Mouse (Mus musculus): ENCODE results near the gene Rnf227. TPM values are rescaled to one million over a fixed set of nuclear protein-coding genes. Genes with fewer than 3 reads are reported as not detected.

Rnf227 gene
- polyA plus RNA-seq, 2 experiments = 12.2 to 13.6 TPM

- Histone ChIP-seq H3K36me3 (ENCODE audit: control insufficient read depth, insufficient read depth, low read length) (peaks cover 28% of the 10 kb centered on the region), H3K9ac (ENCODE audit: low read depth, low read length, severe bottlenecking) (peak overlapping the region; percentile 88; the same call in 1 of the 2 replicates), H3K9me3 (ENCODE audit: control insufficient read depth, low read length) (no peaks in the 10 kb centered on the region), H3K4me1 (ENCODE audit: control insufficient read depth, insufficient read depth, low read length) (peaks cover 33% of the 10 kb centered on the region), H3K27me3 (ENCODE audit: control insufficient read depth, insufficient read depth, low read length) (peaks cover 4% of the 10 kb centered on the region), H3K27ac (replicated peaks; ENCODE audit: low read depth, low read length) (no peak overlapping the region), H3K4me3 (replicated peaks; ENCODE audit: low read length) (peak overlapping the region; percentile 8; the same call in 1 of the 2 replicates), H3K4me2 (replicated peaks; ENCODE audit: low read depth, low read length, severe bottlenecking) (no peak overlapping the region)
- 94% methylated on average over 6 of the region's 6 CpGs for WGBS
- no peak for TF ChIP-seq POLR2A (IDR thresholded peaks at IDR 0.05; ENCODE audit: borderline replicate concordance, extremely low read depth, insufficient read depth, insufficient read length)
- no peak for DNase-seq (ENCODE audit: low spot score)
- no peak for ATAC-seq (ENCODE audit: low FRiP score, low read depth)
These were observed 18.7 kb upstream of the Rnf227 start for GRCm38 (mm10) chr11:69321580-69321979.

- Histone ChIP-seq H3K4me1 (ENCODE audit: control insufficient read depth, insufficient read depth, low read length) (peaks cover 37% of the 10 kb centered on the region), H3K9me3 (ENCODE audit: control insufficient read depth, low read length) (no peaks in the 10 kb centered on the region), H3K36me3 (ENCODE audit: control insufficient read depth, insufficient read depth, low read length) (peaks cover 25% of the 10 kb centered on the region), H3K4me3 (replicated peaks; ENCODE audit: low read length) (peak overlapping the region; percentile 62; the same call in 1 of the 2 replicates), H3K27ac (replicated peaks; ENCODE audit: low read depth, low read length) (no peak overlapping the region), H3K4me2 (replicated peaks; ENCODE audit: low read depth, low read length, severe bottlenecking) (peak overlapping the region; percentile 73), H3K9ac (ENCODE audit: low read depth, low read length, severe bottlenecking) (peak overlapping the region; percentile 88), H3K27me3 (ENCODE audit: control insufficient read depth, insufficient read depth, low read length) (peaks cover 8% of the 10 kb centered on the region)
- DNase-seq (ENCODE audit: low spot score) (no peak), ATAC-seq (ENCODE audit: low FRiP score, low read depth) (no peak)
- TF ChIP-seq POLR2A (IDR thresholded peaks at IDR 0.05; ENCODE audit: borderline replicate concordance, extremely low read depth, insufficient read depth, insufficient read length) = no peak
- 64% methylated on average over 6 of the region's 6 CpGs for WGBS
These were observed 18.3 kb upstream of the Rnf227 start for GRCm38 (mm10) chr11:69322010-69322409.

GRCm38 (mm10) chr11:69322693-69323471, 17.4 kb upstream of the Rnf227 start:
- H3K36me3 ChIP-seq (ENCODE audit: control insufficient read depth, insufficient read depth, low read length) = peaks cover 22% of the 10 kb centered on the region
- WGBS = 17% methylated on average over 18 of the region's 18 CpGs
- H3K9ac ChIP-seq (ENCODE audit: low read depth, low read length, severe bottlenecking) = peak overlapping the region; percentile 88
- peak overlapping the region; percentile 62 for H3K4me3 ChIP-seq (replicated peaks; ENCODE audit: low read length)
- H3K27me3 ChIP-seq (ENCODE audit: control insufficient read depth, insufficient read depth, low read length) = peaks cover 16% of the 10 kb centered on the region
- no peak for TF ChIP-seq POLR2A (IDR thresholded peaks at IDR 0.05; ENCODE audit: borderline replicate concordance, extremely low read depth, insufficient read depth, insufficient read length)
- ATAC-seq (ENCODE audit: low FRiP score, low read depth) = no peak
- H3K4me1 ChIP-seq (ENCODE audit: control insufficient read depth, insufficient read depth, low read length) = peaks cover 38% of the 10 kb centered on the region
- no peak for DNase-seq (ENCODE audit: low spot score)
- H3K4me2 ChIP-seq (replicated peaks; ENCODE audit: low read depth, low read length, severe bottlenecking) = peak overlapping the region; percentile 73
- H3K27ac ChIP-seq (replicated peaks; ENCODE audit: low read depth, low read length) = peak overlapping the region; percentile 87
- no peaks in the 10 kb centered on the region for H3K9me3 ChIP-seq (ENCODE audit: control insufficient read depth, low read length)

GRCm38 (mm10) chr11:69323667-69324111, 16.6 kb upstream of the Rnf227 start, which contains the start of the genes Cntrob and Trappc1:
Cntrob (minus strand) TSS chr11:69323775.
Trappc1 (plus strand) TSS chr11:69323980.
- H3K27ac ChIP-seq (replicated peaks; ENCODE audit: low read depth, low read length) = peak within 1 kb of the TSS; percentile 87
- peaks cover 38% of the 10 kb centered on the region for H3K4me1 ChIP-seq (ENCODE audit: control insufficient read depth, insufficient read depth, low read length)
- WGBS = under 1% methylated on average over 30 of the region's 30 CpGs
- H3K4me2 ChIP-seq (replicated peaks; ENCODE audit: low read depth, low read length, severe bottlenecking) = peak within 1 kb of the TSS; percentile 73
- DNase-seq (ENCODE audit: low spot score) = peak; percentile 99
- peak within 1 kb of the TSS; percentile 62 for H3K4me3 ChIP-seq (replicated peaks; ENCODE audit: low read length)
- H3K27me3 ChIP-seq (ENCODE audit: control insufficient read depth, insufficient read depth, low read length) = peaks cover 16% of the 10 kb centered on the region
- peak; percentile 75; the same call in 1 of the 2 replicates for TF ChIP-seq POLR2A (IDR thresholded peaks at IDR 0.05; ENCODE audit: borderline replicate concordance, extremely low read depth, insufficient read depth, insufficient read length)
- no peaks in the 10 kb centered on the region for H3K9me3 ChIP-seq (ENCODE audit: control insufficient read depth, low read length)
- H3K36me3 ChIP-seq (ENCODE audit: control insufficient read depth, insufficient read depth, low read length) = peaks cover 14% of the 10 kb centered on the region
- ATAC-seq (ENCODE audit: low FRiP score, low read depth) = peak; percentile 97
- peak within 1 kb of the TSS; percentile 88 for H3K9ac ChIP-seq (ENCODE audit: low read depth, low read length, severe bottlenecking)

- peaks cover 16% of the 10 kb centered on the region for H3K27me3 ChIP-seq (ENCODE audit: control insufficient read depth, insufficient read depth, low read length)
- ATAC-seq (ENCODE audit: low FRiP score, low read depth) = no peak
- peaks cover 3% of the 10 kb centered on the region for H3K36me3 ChIP-seq (ENCODE audit: control insufficient read depth, insufficient read depth, low read length)
- H3K27ac ChIP-seq (replicated peaks; ENCODE audit: low read depth, low read length) = no peak overlapping the region
- H3K9me3 ChIP-seq (ENCODE audit: control insufficient read depth, low read length) = no peaks in the 10 kb centered on the region
- peaks cover 38% of the 10 kb centered on the region for H3K4me1 ChIP-seq (ENCODE audit: control insufficient read depth, insufficient read depth, low read length)
- no peak for TF ChIP-seq POLR2A (IDR thresholded peaks at IDR 0.05; ENCODE audit: borderline replicate concordance, extremely low read depth, insufficient read depth, insufficient read length)
- H3K4me3 ChIP-seq (replicated peaks; ENCODE audit: low read length) = peak overlapping the region; percentile 62; the same call in 1 of the 2 replicates
- WGBS = 85% methylated on average over 6 of the region's 6 CpGs
- peak overlapping the region; percentile 73 for H3K4me2 ChIP-seq (replicated peaks; ENCODE audit: low read depth, low read length, severe bottlenecking)
- H3K9ac ChIP-seq (ENCODE audit: low read depth, low read length, severe bottlenecking) = no peak overlapping the region
- no peak for DNase-seq (ENCODE audit: low spot score)
These were observed 15.5 kb upstream of the Rnf227 start for GRCm38 (mm10) chr11:69324749-69325148.
